Mouse (Mus musculus): Measurements from ENCODE around the gene Sipa1l1. TPM values are rescaled to one million over a fixed set of nuclear protein-coding genes. Genes with fewer than 3 reads are reported as not detected.

Gene Sipa1l1
- polyA plus RNA-seq, 1 experiment from 2014 or later = 41.6 TPM

- Histone ChIP-seq H3K27ac (ENCODE audit: low read depth) (no peak overlapping the region), H3K4me3 (ENCODE audit: low read depth, low read length) (no peak overlapping the region), H3K4me1 (replicated peaks; ENCODE audit: control insufficient read depth, insufficient read depth, low read length) (no peaks in the 10 kb centered on the region), H3K9ac (ENCODE audit: low read length) (no peak overlapping the region), H3K4me2 (ENCODE audit: low read length) (no peak overlapping the region), H3K9me3 (ENCODE audit: control insufficient read depth, low read length) (no peaks in the 10 kb centered on the region), H3K36me3 (ENCODE audit: control insufficient read depth, insufficient read depth, low read length) (no peaks in the 10 kb centered on the region), H3K27me3 (replicated peaks; ENCODE audit: control insufficient read depth, insufficient read depth, low read length) (no peaks in the 10 kb centered on the region)
- ATAC-seq (replicated peaks; ENCODE audit: low FRiP score, low TSS enrichment, low read depth) = no peak
- 89% methylated on average over 3 of the region's 3 CpGs for WGBS
- no peak for DNase-seq (ENCODE audit: low spot score)
Measured at GRCm38 (mm10) chr12:82313091-82313490, 144.0 kb downstream of the Sipa1l1 start.

GRCm38 (mm10) chr12:82319436-82320131, 150.5 kb downstream of the Sipa1l1 start:
- no peak for ATAC-seq (replicated peaks; ENCODE audit: low FRiP score, low TSS enrichment, low read depth)

GRCm38 (mm10) chr12:82320204-82320603, 151.1 kb downstream of the Sipa1l1 start:
- DNase-seq (ENCODE audit: low spot score) (no peak), ATAC-seq (replicated peaks; ENCODE audit: low FRiP score, low TSS enrichment, low read depth) (no peak)
- 56% methylated on average over 3 of the region's 3 CpGs for WGBS
- no peak overlapping the region for H3K27ac ChIP-seq (ENCODE audit: low read depth)
- no peaks in the 10 kb centered on the region for H3K27me3 ChIP-seq (replicated peaks; ENCODE audit: control insufficient read depth, insufficient read depth, low read length)
- H3K4me2 ChIP-seq (ENCODE audit: low read length) = no peak overlapping the region
- H3K4me1 ChIP-seq (replicated peaks; ENCODE audit: control insufficient read depth, insufficient read depth, low read length) = 0 out of 2 replicates have a peak, but pooled peaks cover 5% of the 10 kb centered on the region
- H3K4me3 ChIP-seq (ENCODE audit: low read depth, low read length) = no peak overlapping the region
- no peak overlapping the region for H3K9ac ChIP-seq (ENCODE audit: low read length)
- H3K9me3 ChIP-seq (ENCODE audit: control insufficient read depth, low read length) = no peaks in the 10 kb centered on the region
- no peaks in the 10 kb centered on the region for H3K36me3 ChIP-seq (ENCODE audit: control insufficient read depth, insufficient read depth, low read length)

More at GRCm38 (mm10) chr12:82319436-82320131, 150.5 kb downstream of the Sipa1l1 start:
- Histone ChIP-seq H3K9me3 (ENCODE audit: control insufficient read depth, low read length) (no peaks in the 10 kb centered on the region), H3K27ac (ENCODE audit: low read depth) (no peak overlapping the region), H3K27me3 (replicated peaks; ENCODE audit: control insufficient read depth, insufficient read depth, low read length) (no peaks in the 10 kb centered on the region), H3K4me2 (ENCODE audit: low read length) (no peak overlapping the region), H3K36me3 (ENCODE audit: control insufficient read depth, insufficient read depth, low read length) (no peaks in the 10 kb centered on the region), H3K4me3 (ENCODE audit: low read depth, low read length) (no peak overlapping the region), H3K9ac (ENCODE audit: low read length) (no peak overlapping the region), H3K4me1 (replicated peaks; ENCODE audit: control insufficient read depth, insufficient read depth, low read length) (0 out of 2 replicates have a peak, but pooled peaks cover 5% of the 10 kb centered on the region)
- WGBS = 66% methylated on average over 7 of the region's 7 CpGs
- no peak for DNase-seq (ENCODE audit: low spot score)

- Histone ChIP-seq H3K4me1 (replicated peaks; ENCODE audit: control insufficient read depth, insufficient read depth, low read length) (0 out of 2 replicates have a peak, but pooled peaks cover 5% of the 10 kb centered on the region), H3K27me3 (replicated peaks; ENCODE audit: control insufficient read depth, insufficient read depth, low read length) (no peaks in the 10 kb centered on the region), H3K4me2 (ENCODE audit: low read length) (no peak overlapping the region), H3K36me3 (ENCODE audit: control insufficient read depth, insufficient read depth, low read length) (no peaks in the 10 kb centered on the region), H3K9me3 (ENCODE audit: control insufficient read depth, low read length) (no peaks in the 10 kb centered on the region), H3K4me3 (ENCODE audit: low read depth, low read length) (no peak overlapping the region), H3K27ac (ENCODE audit: low read depth) (no peak overlapping the region), H3K9ac (ENCODE audit: low read length) (no peak overlapping the region)
- WGBS = 93% methylated on average over 8 of the region's 8 CpGs
- ATAC-seq (replicated peaks; ENCODE audit: low FRiP score, low TSS enrichment, low read depth) = no peak
- DNase-seq (ENCODE audit: low spot score) = no peak
Measured at GRCm38 (mm10) chr12:82321397-82321796, 152.3 kb downstream of the Sipa1l1 start.

GRCm38 (mm10) chr12:82321855-82322254, 152.7 kb downstream of the Sipa1l1 start:
- 87% methylated on average over 2 of the region's 2 CpGs for WGBS
- H3K9me3 ChIP-seq (ENCODE audit: control insufficient read depth, low read length) = no peaks in the 10 kb centered on the region
- H3K9ac ChIP-seq (ENCODE audit: low read length) = no peak overlapping the region
- H3K4me3 ChIP-seq (ENCODE audit: low read depth, low read length) = no peak overlapping the region
- no peak overlapping the region for H3K27ac ChIP-seq (ENCODE audit: low read depth)
- ATAC-seq (replicated peaks; ENCODE audit: low FRiP score, low TSS enrichment, low read depth) (no peak), DNase-seq (ENCODE audit: low spot score) (no peak)
- no peak overlapping the region for H3K4me2 ChIP-seq (ENCODE audit: low read length)
- no peaks in the 10 kb centered on the region for H3K36me3 ChIP-seq (ENCODE audit: control insufficient read depth, insufficient read depth, low read length)
- H3K27me3 ChIP-seq (replicated peaks; ENCODE audit: control insufficient read depth, insufficient read depth, low read length) = no peaks in the 10 kb centered on the region
- H3K4me1 ChIP-seq (replicated peaks; ENCODE audit: control insufficient read depth, insufficient read depth, low read length) = 0 out of 2 replicates have a peak, but pooled peaks cover 5% of the 10 kb centered on the region

GRCm38 (mm10) chr12:82322759-82323451, 153.8 kb downstream of the Sipa1l1 start:
- Histone ChIP-seq H3K9ac (ENCODE audit: low read length) (no peak overlapping the region), H3K27me3 (replicated peaks; ENCODE audit: control insufficient read depth, insufficient read depth, low read length) (no peaks in the 10 kb centered on the region), H3K9me3 (ENCODE audit: control insufficient read depth, low read length) (no peaks in the 10 kb centered on the region), H3K4me2 (ENCODE audit: low read length) (no peak overlapping the region), H3K27ac (ENCODE audit: low read depth) (no peak overlapping the region), H3K4me3 (ENCODE audit: low read depth, low read length) (no peak overlapping the region), H3K36me3 (ENCODE audit: control insufficient read depth, insufficient read depth, low read length) (no peaks in the 10 kb centered on the region), H3K4me1 (replicated peaks; ENCODE audit: control insufficient read depth, insufficient read depth, low read length) (0 out of 2 replicates have a peak, but pooled peaks cover 5% of the 10 kb centered on the region)
- ATAC-seq (replicated peaks; ENCODE audit: low FRiP score, low TSS enrichment, low read depth) = no peak
- 48% methylated on average over 7 of the region's 7 CpGs for WGBS
- no peak for DNase-seq (ENCODE audit: low spot score)

- Histone ChIP-seq H3K36me3 (ENCODE audit: control insufficient read depth, insufficient read depth, low read length) (no peaks in the 10 kb centered on the region), H3K4me1 (replicated peaks; ENCODE audit: control insufficient read depth, insufficient read depth, low read length) (0 out of 2 replicates have a peak, but pooled peaks cover 5% of the 10 kb centered on the region), H3K4me3 (ENCODE audit: low read depth, low read length) (no peak overlapping the region), H3K9ac (ENCODE audit: low read length) (no peak overlapping the region), H3K27ac (ENCODE audit: low read depth) (no peak overlapping the region), H3K4me2 (ENCODE audit: low read length) (no peak overlapping the region), H3K9me3 (ENCODE audit: control insufficient read depth, low read length) (no peaks in the 10 kb centered on the region), H3K27me3 (replicated peaks; ENCODE audit: control insufficient read depth, insufficient read depth, low read length) (no peaks in the 10 kb centered on the region)
- ATAC-seq (replicated peaks; ENCODE audit: low FRiP score, low TSS enrichment, low read depth) (no peak), DNase-seq (ENCODE audit: low spot score) (no peak)
- WGBS = 95% methylated on average over 5 of the region's 5 CpGs
Measured at GRCm38 (mm10) chr12:82324621-82325020, 155.5 kb downstream of the Sipa1l1 start.

GRCm38 (mm10) chr12:82325502-82325901, 156.4 kb downstream of the Sipa1l1 start:
- no peak for ATAC-seq (replicated peaks; ENCODE audit: low FRiP score, low TSS enrichment, low read depth)
- 88% methylated on average over 3 of the region's 3 CpGs for WGBS
- H3K27me3 ChIP-seq (replicated peaks; ENCODE audit: control insufficient read depth, insufficient read depth, low read length) = no peaks in the 10 kb centered on the region

More at GRCm38 (mm10) chr12:82325502-82325901, 156.4 kb downstream of the Sipa1l1 start:
- Histone ChIP-seq H3K4me1 (replicated peaks; ENCODE audit: control insufficient read depth, insufficient read depth, low read length) (peaks cover 5% of the 10 kb centered on the region; the same call in 1 of the 2 replicates), H3K27ac (ENCODE audit: low read depth) (no peak overlapping the region), H3K9me3 (ENCODE audit: control insufficient read depth, low read length) (no peaks in the 10 kb centered on the region), H3K9ac (ENCODE audit: low read length) (no peak overlapping the region), H3K4me3 (ENCODE audit: low read depth, low read length) (no peak overlapping the region), H3K36me3 (ENCODE audit: control insufficient read depth, insufficient read depth, low read length) (no peaks in the 10 kb centered on the region), H3K4me2 (ENCODE audit: low read length) (no peak overlapping the region)
- no peak for DNase-seq (ENCODE audit: low spot score)
